Mouse (Mus musculus) naive thymus-derived CD4-positive, alpha-beta T cell, adult 2 months (primary cell): ENCODE data around the gene Prkab1.

Experiments
- DNase-seq: peaks from one replicate; pipeline ENCODE4 v3.0.0-alpha.2; 2011; ENCODE audit warnings: low read depth

The Prkab1 gene

DNA sequence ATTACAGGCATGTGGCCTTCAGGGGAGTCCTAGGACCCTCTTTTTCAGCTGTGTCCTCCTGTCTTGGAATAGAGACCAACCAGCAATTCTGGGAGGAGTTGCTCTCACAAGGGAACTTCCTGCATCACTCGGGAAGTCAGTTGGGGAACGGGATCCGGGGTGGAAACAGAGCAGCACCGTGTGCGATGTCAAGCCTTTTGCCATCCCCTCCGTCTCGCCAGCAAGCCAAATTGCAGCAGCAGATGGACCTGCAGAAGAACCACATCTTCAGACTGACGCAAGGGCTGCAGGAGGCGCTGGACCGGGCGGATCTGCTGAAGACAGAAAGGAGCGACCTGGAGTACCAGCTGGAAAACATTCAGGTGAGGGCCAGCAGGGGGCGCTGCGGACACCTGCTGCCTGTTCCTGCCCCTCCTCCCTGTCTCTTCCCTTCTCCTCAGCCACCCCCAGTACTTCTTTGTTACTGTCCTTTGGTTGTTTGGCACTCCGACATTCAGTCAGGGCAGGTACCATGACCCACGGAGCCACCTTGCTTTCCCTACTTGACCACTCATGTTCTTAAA is 45.1 kb downstream of the Prkab1 start:
- DNase-seq = peak; percentile 39

DNA sequence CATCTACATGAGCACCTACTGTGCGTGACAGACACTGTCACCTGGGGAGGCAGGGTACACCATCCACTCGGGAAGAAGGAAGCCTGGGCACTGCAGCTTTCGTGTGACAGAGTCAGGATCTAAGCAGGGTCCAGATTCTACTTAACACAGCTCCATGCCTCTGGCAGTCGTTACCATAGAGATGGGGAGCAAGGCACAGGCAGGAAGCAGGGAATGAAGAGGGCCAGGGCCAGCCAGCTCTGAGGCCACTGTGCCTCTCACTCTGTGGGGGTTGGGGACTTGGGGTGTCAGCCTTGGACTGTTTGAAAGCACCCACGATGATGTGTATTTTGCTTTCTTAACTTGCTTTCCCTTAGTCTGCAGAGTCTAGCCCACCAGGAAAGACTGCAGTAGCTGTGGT is 46.1 kb downstream of the Prkab1 start:
- no peak for DNase-seq

DNA sequence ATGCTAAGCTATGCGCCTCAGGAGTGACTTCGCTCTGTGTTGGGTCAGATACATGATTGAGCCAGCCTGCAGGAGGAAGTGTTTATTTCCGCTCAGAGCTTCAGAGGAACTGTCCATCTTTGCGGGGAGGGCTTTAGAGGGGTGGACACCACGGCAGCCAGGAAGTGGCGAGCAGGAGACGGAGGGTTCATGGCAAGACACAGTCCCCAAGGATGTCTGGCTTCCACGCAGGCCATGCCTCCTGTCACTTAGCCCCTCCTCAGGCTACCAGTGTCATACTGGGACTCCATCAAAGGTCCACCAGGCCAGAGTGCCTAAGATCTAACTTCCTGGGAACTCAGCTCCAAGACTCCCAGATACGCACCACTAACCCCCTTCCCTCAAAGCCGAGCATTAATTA is 46.6 kb downstream of the Prkab1 start:
- DNase-seq = no peak

DNA sequence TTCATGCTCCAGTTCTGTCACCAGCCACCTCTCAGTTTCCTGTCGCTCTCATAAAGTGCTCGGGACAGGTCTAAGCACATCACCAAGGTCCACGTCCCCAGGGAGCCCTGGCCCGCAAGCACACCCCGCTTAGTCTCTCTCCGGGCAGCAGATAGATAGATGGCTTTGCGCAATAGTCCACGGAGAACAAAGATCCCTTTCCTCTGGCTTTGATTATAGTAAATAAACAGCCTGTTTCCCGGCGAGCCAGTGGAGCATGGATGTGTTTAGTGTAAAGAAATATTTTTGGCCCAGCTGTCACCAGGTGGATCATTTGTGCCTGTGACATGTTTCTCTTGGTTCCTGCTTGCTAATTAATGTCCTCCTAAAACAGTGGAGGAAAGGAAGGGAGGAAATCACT is 47.0 kb downstream of the Prkab1 start:
- DNase-seq = no peak

DNA sequence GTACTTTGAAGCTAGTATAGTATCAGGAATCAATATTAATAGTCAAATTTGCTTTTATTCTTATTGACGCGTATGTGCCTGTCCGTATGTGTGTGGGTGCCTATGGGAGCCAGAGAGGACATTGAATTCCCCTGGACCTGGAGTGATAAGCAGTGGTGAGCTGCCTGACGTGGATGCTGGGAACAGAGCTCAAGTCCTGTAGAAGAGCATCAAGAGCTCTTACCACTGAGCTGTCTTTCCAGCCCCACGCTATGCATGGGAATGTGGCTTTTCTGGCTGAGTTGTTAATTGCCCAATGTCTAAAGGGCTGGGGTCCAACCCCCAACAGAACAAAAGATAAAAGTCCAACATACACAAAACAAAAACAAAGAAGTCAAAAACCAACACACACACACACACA is 47.9 kb downstream of the Prkab1 start:
- DNase-seq = no peak

DNA sequence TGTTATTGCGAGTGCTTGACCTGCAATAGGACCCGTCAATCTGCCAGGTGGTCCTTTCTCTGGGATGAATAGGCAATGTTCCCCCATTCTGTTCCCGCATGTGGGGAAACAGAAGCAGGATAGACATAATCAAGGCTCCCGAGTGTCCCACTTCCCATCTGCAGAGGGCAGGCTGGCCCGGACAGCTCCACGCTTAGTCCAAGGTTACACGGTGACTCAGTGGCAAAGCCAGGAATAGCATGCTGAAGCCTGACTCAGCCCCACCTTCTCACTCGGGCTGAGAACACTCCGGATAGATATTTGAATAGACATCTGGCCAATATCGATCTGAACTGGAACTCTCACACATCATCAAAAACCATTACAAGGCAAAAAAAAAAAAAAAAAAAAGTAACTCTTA is 48.6 kb downstream of the Prkab1 start:
- DNase-seq = no peak

DNA sequence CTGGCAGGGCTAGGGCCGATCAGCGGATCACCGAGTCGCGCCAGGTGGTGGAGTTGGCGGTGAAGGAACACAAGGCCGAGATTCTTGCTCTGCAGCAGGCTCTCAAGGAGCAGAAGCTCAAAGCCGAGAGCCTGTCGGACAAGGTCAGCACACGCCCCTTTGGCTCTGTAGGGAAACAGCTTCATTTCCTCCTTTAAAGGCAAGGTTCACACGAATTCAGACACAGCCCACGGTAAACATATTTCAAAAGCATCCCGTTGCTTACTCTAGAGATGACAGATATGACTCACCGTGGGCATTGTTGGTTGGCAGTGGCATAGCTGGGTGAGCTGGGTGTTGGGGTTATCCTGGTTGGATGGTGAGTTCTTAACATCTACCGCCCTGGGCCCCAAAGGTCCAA is 53.1 kb downstream of the Prkab1 start:
- DNase-seq = no peak
